Mouse (Mus musculus): Measurements from ENCODE around the gene Khdrbs1.
A peak's percentile ranks its signal among the peaks of the same experiment; 100 is the strongest.

Gene Khdrbs1

DNA sequence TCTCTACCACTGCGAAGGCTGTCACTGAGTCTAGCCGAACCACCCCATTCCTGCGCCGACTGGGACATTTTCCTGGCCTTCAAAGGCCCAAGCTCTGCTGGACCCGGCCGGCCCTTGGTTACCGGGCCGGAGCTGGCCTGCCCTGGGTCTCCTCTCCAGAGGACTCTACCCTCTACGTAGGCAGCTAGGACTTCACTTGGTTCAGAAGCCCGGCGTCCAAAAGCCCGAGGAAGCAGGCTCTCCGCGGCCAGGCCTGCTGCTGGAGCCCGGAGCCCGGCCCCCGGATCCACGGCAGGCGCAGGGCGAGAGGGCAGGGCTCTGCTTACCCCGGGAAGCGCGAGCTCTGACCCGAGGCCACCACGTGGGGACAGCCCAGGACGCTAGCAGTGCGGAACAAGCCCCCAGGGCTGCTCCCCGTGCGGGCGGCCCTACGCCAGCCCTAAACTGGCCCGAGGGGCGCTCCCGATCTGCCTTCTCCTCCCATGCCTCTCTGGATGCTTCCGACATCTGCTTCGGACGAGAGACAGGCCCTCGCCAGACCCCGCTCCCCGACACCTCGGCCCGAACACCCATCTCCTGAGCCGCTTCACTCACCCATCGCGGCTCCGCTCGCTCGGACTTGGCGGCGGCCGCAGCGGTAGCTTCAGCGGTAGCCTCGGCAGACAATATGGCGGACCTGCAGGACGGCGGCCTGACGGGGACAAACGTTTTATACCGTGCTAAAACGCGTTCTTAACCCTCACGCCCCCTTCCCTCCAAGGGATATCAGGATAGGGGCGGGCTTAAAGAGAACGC, 69.8 kb downstream of the Khdrbs1 start, which contains the start of gene Kpna6:
Gene Kpna6 (minus strand): TSS at position 685 of the 795 bp plus-strand sequence.
- DNase-seq, result peak; percentile 93 to 95

DNA sequence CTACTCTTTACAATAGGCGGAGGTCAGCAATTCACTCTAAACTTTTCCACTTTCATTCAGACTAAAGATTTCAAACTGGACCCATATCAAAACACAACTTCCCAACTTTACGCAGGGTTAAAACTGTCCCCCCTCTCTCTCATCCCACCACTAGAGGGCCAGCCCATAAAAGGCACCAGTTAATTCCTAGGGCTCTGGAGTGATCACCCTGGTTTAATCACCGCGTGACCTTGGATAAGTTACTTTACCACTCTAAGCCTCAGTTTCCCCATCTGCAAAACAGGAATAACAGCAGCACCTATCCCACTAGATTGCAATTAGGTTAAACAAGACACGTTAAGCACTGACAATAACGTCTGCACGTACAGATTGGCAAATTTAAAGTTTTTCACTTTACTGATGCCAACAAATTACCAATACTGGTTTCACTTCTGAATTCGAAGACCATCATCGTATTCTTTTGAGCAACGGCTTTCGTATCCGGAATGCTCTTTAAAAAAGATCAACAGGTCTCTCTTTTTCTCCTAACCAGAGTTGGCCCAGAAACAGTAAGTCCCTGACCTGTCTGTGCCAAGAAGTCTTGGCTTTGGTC, 70.5 kb downstream of the Khdrbs1 start:
- DNase-seq, result peak; percentile 62 to 75

DNA sequence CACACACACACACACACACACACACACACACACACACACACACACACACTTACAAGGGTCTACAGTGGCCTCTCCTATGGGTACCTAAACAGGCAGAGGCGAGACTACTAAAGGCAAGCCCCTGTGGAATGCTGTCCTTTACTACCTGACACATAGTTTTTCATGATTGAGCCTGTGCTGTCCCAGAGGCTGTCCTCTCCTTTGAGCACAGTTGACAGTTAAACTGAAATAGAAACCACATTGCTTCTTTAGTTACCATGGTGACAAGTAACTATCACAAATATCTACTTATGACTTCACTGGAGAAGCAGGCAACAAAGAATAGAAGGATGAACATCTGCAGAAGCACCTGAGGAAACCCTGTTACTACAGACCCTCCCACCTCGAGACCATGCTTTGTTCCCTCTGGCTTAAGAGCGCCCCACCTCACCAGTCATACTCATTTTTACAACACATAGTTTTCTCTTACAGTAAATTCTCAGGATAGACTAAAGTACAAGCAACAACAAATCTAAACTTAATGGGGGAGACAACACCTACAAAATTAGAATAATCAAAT, 79.8 kb downstream of the Khdrbs1 start:
- no peak for DNase-seq

DNA sequence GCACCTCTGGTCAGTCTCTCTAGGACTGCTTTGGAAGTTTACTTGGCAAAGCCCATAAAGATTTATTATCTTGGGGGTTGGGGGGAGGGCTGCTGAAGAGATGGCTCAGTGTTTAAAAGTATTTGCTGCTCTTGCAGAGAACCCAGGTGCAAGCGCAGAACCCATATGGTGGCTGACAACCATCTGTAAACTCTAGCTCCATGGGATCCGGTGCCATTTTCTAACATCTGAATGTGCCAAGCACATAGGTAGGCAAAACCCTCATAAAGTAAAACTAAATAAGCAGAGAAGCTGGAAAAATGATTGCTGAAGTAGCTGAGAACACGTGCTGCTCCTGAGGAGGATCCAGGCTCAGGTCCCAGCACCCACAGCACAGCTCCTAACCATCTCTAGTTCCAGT, 80.5 kb downstream of the Khdrbs1 start:
- DNase-seq, result no peak

DNA sequence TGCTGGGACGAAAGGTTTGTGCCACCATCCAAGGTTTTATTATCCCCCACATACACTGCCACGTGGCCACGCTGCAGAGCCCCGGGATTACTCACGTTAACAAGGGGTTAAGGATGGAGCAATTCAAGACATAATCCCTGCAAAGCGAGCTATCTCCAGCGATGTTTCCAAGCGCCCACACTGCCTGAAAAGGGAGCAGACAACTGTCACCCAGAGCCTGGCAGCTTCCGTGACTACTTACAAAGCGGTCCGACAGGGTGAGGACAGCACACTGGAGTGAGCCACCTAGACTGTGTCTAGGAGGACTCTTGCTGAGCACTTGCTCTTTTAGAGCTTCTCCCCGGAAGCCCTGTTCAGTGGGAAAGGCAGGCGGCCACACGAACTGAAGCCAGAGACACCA, 87.3 kb downstream of the Khdrbs1 start:
- DNase-seq, result no peak

All from kidney, postnatal 4 days (tissue).